Mouse (Mus musculus): ENCODE measurements around the gene Pacs2.

Pacs2 gene

GRCm38 (mm10) chr12:113013604-113014558, at the start of gene Pacs2:
Gene Pacs2, plus strand, starts transcription at chr12:113014508.
- DNase-seq, result peak; percentile 96

DNA sequence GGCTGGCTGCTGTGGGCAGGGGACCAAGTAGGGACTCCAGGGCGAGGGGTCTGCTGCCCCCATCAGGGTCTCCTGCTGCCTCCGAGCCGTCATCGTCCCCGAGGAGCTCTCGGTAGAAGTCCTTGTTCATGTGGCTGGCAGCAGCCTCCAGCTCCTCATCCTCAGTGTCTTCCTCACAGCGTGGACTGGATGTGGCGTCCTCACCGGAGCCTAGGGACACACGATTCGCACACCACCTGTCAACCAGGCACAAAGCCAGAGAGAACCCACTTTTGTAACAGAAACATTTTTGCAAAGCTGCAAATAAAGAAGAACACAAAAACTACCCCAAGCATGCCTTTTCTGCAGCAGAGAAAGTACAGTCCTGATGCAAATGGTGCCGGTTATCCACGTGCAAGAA, 48.5 kb upstream of the Pacs2 start:
- DNase-seq, result no peak

- no peak for DNase-seq
Measured at GRCm38 (mm10) chr12:112968943-112969342, 45.4 kb upstream of the Pacs2 start.

GRCm38 (mm10) chr12:112969616-112970015, 44.7 kb upstream of the Pacs2 start:
- no peak for DNase-seq

GRCm38 (mm10) chr12:112974736-112975135, 39.6 kb upstream of the Pacs2 start:
- no peak for DNase-seq

GRCm38 (mm10) chr12:112976371-112977073, 37.8 kb upstream of the Pacs2 start, which contains the start of gene Btbd6:
Gene Btbd6, plus strand, starts transcription at chr12:112976482.
- peak; percentile 93 for DNase-seq

DNA sequence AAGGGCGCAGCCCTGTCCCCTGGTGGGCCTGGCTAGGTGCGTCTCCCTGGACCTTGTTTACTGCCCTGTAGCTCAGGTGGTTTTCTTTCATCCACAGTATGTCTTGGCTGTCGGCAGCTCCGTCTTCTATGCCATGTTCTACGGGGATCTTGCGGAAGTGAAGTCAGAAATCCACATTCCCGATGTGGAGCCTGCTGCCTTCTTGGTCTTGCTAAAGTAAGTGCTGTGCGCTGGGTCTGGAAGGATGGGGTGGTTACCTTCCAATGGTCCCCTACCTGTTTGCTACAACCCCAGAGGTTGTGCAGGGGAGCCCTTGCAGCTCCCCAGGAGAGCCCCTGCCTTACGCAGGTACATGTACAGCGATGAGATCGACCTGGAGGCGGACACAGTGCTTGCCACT, 37.2 kb upstream of the Pacs2 start:
- DNase-seq, result no peak

DNA sequence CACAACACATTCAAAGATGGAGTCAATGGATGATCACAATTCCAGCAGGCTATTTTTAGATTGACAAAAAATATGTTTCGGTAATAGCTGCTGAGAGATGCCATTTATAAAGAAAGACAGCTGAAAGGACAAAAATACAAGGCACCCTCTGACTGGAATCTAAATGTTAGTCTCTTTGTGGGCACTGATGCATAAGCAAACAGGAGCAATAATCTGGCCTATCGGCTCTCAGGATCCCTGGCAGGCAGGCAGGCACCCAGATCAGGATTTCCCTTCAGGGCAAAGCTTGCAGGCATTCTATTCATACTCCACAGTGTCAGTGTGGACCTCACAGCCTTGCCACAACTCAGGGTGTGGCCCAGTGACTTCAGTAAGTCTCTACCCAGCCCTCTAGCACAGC, 32.3 kb upstream of the Pacs2 start:
- DNase-seq, result no peak

GRCm38 (mm10) chr12:112985346-112985745, 29.0 kb upstream of the Pacs2 start:
- no peak for DNase-seq

- peak; percentile 30 for DNase-seq
Measured at GRCm38 (mm10) chr12:112987877-112988276, 26.4 kb upstream of the Pacs2 start.

- DNase-seq, result no peak
Measured at GRCm38 (mm10) chr12:112990706-112991405, 23.5 kb upstream of the Pacs2 start.

- no peak for DNase-seq
Measured at GRCm38 (mm10) chr12:112991444-112991843, 22.9 kb upstream of the Pacs2 start.

GRCm38 (mm10) chr12:112994153-112994552, 20.2 kb upstream of the Pacs2 start:
- DNase-seq, result no peak

DNA sequence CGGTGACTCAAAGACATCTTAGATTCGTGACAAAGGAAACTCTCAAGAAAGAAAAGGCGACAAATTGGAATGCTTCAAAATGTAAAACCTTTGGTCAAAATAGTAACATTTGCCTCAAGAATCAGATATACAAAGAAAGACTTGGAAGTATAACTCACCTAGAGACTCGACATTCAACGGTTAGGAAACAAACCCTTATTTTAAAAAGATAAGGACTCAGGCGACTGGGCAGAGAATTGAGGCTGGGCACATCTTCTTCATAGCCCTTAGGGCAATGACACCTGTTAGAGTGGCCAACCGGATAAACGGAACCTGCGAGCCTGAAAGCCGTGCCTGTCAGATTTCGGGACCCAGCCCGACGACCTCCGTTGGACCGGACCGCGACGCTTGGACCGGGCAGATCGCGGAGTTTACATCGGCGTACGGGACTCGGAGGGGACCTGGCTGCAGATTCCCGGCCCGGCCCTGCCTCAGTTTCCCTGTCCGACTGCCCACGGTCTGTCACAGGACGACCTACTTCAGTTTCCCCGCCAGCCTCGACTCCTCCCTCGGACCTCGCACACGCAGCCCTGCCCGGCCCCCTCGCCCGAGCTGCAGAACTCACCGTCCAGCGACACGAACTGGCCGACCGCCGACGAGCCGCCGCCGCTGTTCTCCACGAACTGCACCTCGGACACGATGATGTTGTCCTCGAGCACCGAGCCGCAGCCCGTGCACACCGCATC, 14.6 kb upstream of the Pacs2 start:
- DNase-seq, result peak; percentile 25

GRCm38 (mm10) chr12:113000294-113001132, 13.8 kb upstream of the Pacs2 start, which contains the start of gene Brf1:
Gene Brf1, minus strand, starts transcription at chr12:113000704.
- DNase-seq, result peak; percentile 97

- no peak for DNase-seq
Measured at GRCm38 (mm10) chr12:113001133-113001474, 13.2 kb upstream of the Pacs2 start.

GRCm38 (mm10) chr12:113002667-113003066, 11.6 kb upstream of the Pacs2 start:
- no peak for DNase-seq

DNA sequence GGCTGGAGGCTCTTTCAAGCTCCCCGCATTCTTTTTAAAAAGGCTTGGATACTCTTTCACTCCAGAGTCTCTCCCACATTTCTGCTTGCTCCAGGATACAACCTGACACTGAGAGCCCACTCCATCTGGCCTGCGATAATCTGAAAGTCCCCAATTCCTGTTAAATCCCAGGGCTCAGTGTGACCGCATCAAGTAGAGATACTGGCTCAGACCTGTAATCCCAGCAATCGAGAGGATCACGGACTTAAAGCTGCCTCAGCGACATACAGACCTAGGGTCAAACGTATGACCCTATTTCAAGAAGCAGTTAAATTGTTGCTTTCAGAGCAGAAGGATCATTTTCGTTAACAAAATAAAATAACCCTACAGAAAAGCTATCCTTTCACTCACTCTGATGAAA, 10.3 kb upstream of the Pacs2 start:
- DNase-seq, result no peak

DNA sequence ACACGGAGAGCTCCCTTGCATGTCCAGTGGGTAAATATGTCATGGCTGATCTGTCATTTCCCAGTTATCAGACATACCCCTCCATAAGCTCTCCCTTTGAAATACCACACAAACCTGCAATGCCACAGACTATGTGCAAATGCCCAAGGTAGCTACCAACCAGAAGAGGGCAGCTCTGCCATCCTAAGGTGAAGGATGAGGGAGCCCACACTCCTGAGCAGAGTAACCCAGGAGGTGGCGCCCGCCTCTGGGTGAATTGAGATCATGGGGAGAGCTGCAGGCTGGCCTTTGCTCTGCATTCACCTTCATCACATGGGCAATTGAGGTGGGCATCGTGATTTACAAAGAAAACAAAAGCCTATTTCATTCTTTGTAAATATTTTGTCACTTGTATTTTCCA, 9.3 kb upstream of the Pacs2 start:
- DNase-seq, result peak; percentile 81

- peak; percentile 35 for DNase-seq
Measured at GRCm38 (mm10) chr12:113011702-113012360, 2.5 kb upstream of the Pacs2 start.

DNA sequence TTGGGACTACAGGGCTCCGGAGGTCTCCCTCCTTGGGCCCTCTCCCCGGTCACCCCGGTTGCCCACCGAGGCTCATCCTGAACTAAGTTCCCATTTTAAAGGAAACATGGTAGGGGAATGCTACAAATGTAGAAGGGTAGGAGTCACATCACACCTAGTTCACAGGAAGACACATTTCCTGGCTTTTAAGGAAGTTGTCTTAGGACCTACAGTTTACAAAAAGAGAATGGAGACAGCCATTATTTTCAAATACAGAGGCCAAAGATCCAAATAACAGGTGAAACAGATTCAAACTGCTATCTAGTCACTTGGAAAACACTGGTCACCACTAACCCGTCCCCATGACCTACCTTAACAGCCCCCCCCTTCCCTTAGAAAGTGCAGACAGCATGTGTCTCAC, 1.9 kb upstream of the Pacs2 start:
- DNase-seq, result no peak

Data from kidney, adult 18-20 months (tissue).